Mouse (Mus musculus) ES-E14 (cell line): ENCODE data around the gene Ccdc154.

Source experiments
- CHD2 ChIP-seq: IDR thresholded peaks from 2 replicates; pipeline ENCODE4 v1.6.1; 2014; ENCODE audit warnings: mild to moderate bottlenecking, low read depth, low read length, inconsistent platforms
- ZNF384 ChIP-seq: IDR thresholded peaks from 2 replicates; pipeline ENCODE4 v1.6.1; 2012; ENCODE audit warnings: low read depth, low read length, inconsistent platforms

- TF ChIP-seq CHD2 (no peak), ZNF384 (no peak)
These were observed 26.6 kb upstream of the Ccdc154 start for GRCm38 (mm10) chr17:25135622-25136021.
